Mouse (Mus musculus): ENCODE results near the gene Prpsap1.
"Not testable (repeated sequence)": the region's sequence is repeated elsewhere in the genome, so short reads cannot be mapped to it uniquely, and the experiment has no call there.

The Prpsap1 gene

DNA sequence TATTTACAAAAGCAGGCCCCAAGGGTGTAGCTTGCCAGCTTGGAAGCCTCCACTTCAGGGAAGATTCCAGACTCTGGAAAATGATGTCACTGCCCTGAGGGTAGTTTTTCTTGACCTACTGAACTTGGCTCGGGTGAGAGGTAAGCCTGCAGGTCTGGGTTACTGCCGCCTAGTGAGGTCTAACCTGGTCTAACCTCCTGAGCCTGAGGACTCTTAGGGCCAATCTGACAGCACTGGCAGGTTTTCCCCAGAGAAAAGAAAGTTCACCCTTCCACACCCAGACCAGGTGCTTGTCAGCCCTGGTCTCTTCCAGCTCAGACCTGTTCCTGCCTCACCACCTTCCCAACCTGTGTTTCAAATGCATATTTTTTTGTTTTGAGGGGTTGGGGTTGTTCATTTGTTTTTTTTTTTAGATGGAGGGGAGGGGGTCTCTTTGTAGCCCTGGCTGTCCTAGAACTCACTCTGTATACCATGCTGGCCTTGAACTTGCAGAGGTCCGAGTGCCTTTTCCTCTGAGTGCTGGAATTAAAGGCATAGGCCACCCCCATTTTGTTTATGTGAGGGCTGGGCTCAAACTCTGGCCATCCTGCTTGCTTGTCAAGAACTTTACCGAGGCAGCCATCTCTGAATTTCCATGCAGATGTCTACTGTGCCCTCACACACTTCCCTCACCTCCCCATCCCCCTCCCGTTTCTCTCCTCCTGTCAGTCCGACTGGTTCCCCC is 67.0 kb downstream of the Prpsap1 start:
- no peak for DNase-seq

GRCm38 (mm10) chr11:116426328-116426727 is 67.7 kb downstream of the Prpsap1 start:
- DNase-seq = not testable (repeated sequence)

GRCm38 (mm10) chr11:116424621-116425407 is 69.2 kb downstream of the Prpsap1 start:
- no peak for DNase-seq

DNA sequence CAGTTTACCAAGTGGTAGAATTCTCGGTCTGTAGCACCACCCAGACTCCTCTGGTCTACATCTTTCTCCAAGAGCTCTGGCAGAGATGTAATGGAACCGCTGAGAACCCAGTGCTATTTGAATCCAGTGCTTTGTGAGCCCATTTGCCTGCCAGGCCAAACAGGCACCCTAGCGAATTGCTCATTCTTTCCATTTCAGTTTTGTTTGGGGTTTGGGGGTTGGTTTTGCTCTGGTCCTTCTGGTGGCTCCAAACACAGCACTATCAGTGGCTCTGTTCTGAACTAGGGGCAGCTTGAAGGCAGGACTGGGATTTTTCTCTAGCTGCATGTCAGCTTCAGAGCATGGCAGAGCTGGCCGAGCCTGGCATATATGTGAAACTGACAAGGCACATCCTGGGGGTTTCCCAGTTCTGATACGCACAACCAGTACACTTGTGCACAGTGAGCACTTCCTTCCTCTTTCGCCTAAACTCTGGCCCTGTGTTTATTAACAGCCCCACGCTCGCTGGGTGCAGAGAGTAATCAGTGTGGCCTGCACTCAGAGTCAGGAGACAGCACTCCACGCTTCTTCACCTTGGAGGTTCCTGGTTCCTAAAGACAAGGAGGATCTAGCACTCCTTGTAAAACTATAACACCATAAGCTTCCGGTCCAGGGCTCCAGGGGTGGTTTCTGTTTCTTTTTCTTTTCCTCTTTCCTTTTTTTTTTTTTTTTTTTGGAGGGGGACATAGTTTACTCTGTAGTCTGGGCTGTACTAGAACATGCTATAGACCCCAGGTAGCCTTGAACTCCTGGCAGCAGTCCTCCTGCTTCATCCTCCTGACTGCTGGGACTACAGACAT is 70.0 kb downstream of the Prpsap1 start:
- no peak for DNase-seq

GRCm38 (mm10) chr11:116423214-116423613 is 70.8 kb downstream of the Prpsap1 start:
- no peak for DNase-seq

- DNase-seq = no peak
Observed at GRCm38 (mm10) chr11:116422562-116422961, 71.4 kb downstream of the Prpsap1 start.

GRCm38 (mm10) chr11:116421102-116421501 is 72.9 kb downstream of the Prpsap1 start:
- no peak for DNase-seq

Measured in right cerebral cortex, postnatal 4 days (tissue).